Mouse (Mus musculus) embryonic fibroblast, embryonic 13.5 days (primary cell): Measurements from ENCODE around the gene Dgke.

Experiments
- CTCF ChIP-seq: IDR thresholded peaks from 2 replicates; pipeline ENCODE4 v1.5.1; 2011; ENCODE audit warnings: mild to moderate bottlenecking, control low read depth, low read length, moderate library complexity, borderline replicate concordance; ENCODE audit not compliant: insufficient read depth
- POLR2A ChIP-seq: IDR thresholded peaks from 2 replicates; pipeline ENCODE4 v1.6.1; 2011; ENCODE audit warnings: low read depth, mild to moderate bottlenecking, control low read depth, low read length, moderate library complexity

DNA sequence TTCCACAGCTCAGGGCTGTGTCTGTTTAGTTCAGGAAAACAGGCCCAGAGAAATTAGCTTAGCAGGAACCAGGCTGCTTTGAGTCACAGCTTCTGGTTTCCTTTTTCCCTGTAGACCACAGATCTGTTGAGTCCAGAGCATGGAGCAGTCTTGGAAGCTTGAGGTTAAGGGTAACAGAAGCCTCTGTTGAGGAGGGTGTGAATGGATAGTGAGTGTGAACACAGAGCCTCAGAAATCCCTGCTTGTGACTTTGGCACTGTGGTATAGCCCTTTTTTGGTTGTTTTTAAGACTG is 66.2 kb downstream of the Dgke start:
- TF ChIP-seq CTCF (no peak), POLR2A (no peak)
